Mouse (Mus musculus) lung, adult 2 months (tissue): ENCODE measurements around the gene Cspg4. TPM values are rescaled to one million over a fixed set of nuclear protein-coding genes. Genes with fewer than 3 reads are reported as not detected.
"Not testable (repeated sequence)": the region's sequence is repeated elsewhere in the genome, so short reads cannot be mapped to it uniquely, and the experiment has no call there.

Experiments used
- DNase-seq: peaks from one replicate; pipeline ENCODE4 v3.0.0; 2022
- H3K4me1 ChIP-seq: fragments of 200-500 bp; 2 replicates; pipeline ENCODE4 v1.6.1; 2011; ENCODE audit warnings: low read length; ENCODE audit not compliant: control insufficient read depth, insufficient read depth
- H3K4me3 ChIP-seq: fragments of 200-500 bp; replicated peaks from 2 replicates; pipeline ENCODE3; 2011; ENCODE audit warnings: low read depth, mild to moderate bottlenecking, control low read depth, low read length; ENCODE audit errors: extremely low read depth
- CTCF ChIP-seq: fragments of 200-500 bp; IDR thresholded peaks from 2 replicates; pipeline ENCODE4 v1.5.1; 2011; ENCODE audit warnings: mild to moderate bottlenecking, low read length, control low read depth; ENCODE audit not compliant: insufficient read depth
- POLR2A ChIP-seq: fragments of 200-500 bp; IDR thresholded peaks from 2 replicates; pipeline ENCODE4 v1.6.1; 2011; ENCODE audit warnings: low read depth, mild to moderate bottlenecking, control low read depth, low read length, borderline replicate concordance; ENCODE audit errors: extremely low read depth
- WGBS: fragments of 180-500 bp; shearing (Covaris S2); methylation state at CpG from one replicate; pipeline ENCODE4 v1.1.7; 2018; 5-methylcytosine and 5-hydroxymethylcytosine counted together
- polyA plus RNA-seq: library from polyadenylated mRNA; depleted of rRNA; stranded (reverse); fragments of >200 nt; gene quantifications from 2 replicates; pipeline ENCODE4 v1.2.3, GENCODE M21; 2012; rRNA removed

Gene Cspg4
- polyA plus RNA-seq, 1 experiment: 21.2 TPM

- Histone ChIP-seq H3K4me1 (peaks cover 31% of the 10 kb centered on the region), H3K4me3 (peak within 1 kb of the TSS; percentile 79)
- under 1% methylated on average over 50 of the region's 50 CpGs for WGBS
- DNase-seq: peak; percentile 95
- TF ChIP-seq CTCF (peak; percentile 42), POLR2A (peak; percentile 72; the same call in 1 of the 2 replicates)
Measured at GRCm38 (mm10) chr9:56928041-56928811, 63.4 kb downstream of the Cspg4 start, which contains the start of gene Snx33. Snx33 (minus strand) TSS chr9:56928371.

GRCm38 (mm10) chr9:56929496-56929895, 64.7 kb downstream of the Cspg4 start:
- TF ChIP-seq CTCF (no peak), POLR2A (no peak)
- Histone ChIP-seq H3K4me3 (no peak overlapping the region), H3K4me1 (peaks cover 21% of the 10 kb centered on the region)
- no peak for DNase-seq
- 55% methylated on average over 4 of the region's 4 CpGs for WGBS

- H3K4me1 ChIP-seq: peaks cover 12% of the 10 kb centered on the region
- no peak for DNase-seq
- H3K4me3 ChIP-seq: no peak overlapping the region
- WGBS: 71% methylated on average over 1 of the region's 1 CpGs
- TF ChIP-seq POLR2A (no peak), CTCF (no peak)
Measured at GRCm38 (mm10) chr9:56930556-56930955, 65.7 kb downstream of the Cspg4 start.

GRCm38 (mm10) chr9:56936861-56937222, 72.0 kb downstream of the Cspg4 start:
- 13% methylated on average over 6 of the region's 6 CpGs for WGBS
- Histone ChIP-seq H3K4me3 (peak overlapping the region; percentile 50), H3K4me1 (0 out of 2 replicates have a peak, but pooled peaks cover 4% of the 10 kb centered on the region)
- TF ChIP-seq POLR2A: no peak
- no peak for TF ChIP-seq CTCF
- no peak for DNase-seq

GRCm38 (mm10) chr9:56937223-56938160, 72.7 kb downstream of the Cspg4 start, which contains the start of gene Imp3:
Imp3 (plus strand) TSS chr9:56937475.
- WGBS: under 1% methylated on average over 73 of the region's 73 CpGs
- no peak for TF ChIP-seq CTCF
- peak; percentile 58; the same call in 1 of the 2 replicates for TF ChIP-seq POLR2A
- H3K4me1 ChIP-seq: 0 out of 2 replicates have a peak, but pooled peaks cover 4% of the 10 kb centered on the region
- peak within 1 kb of the TSS; percentile 100 for H3K4me3 ChIP-seq
- peak; percentile 85 for DNase-seq

GRCm38 (mm10) chr9:56938374-56938773, 73.5 kb downstream of the Cspg4 start:
- 0 out of 2 replicates have a peak, but pooled peaks cover 4% of the 10 kb centered on the region for H3K4me1 ChIP-seq
- TF ChIP-seq CTCF: no peak
- peak; percentile 16; the same call in 1 of the 2 replicates for TF ChIP-seq POLR2A
- H3K4me3 ChIP-seq: peak overlapping the region; percentile 100
- under 1% methylated on average over 7 of the region's 7 CpGs for WGBS
- no peak for DNase-seq

GRCm38 (mm10) chr9:56947481-56947880, 82.6 kb downstream of the Cspg4 start:
- peak; percentile 16 for DNase-seq
- H3K4me1 ChIP-seq, H3K4me3 ChIP-seq: not testable (repeated sequence)
- peak; percentile 23; the same call in 1 of the 2 replicates for TF ChIP-seq CTCF
- WGBS: 20% methylated on average over 3 of the region's 3 CpGs

- H3K4me3 ChIP-seq, DNase-seq, H3K4me1 ChIP-seq: not testable (repeated sequence)
- 67% methylated on average over 5 of the region's 5 CpGs for WGBS
Measured at GRCm38 (mm10) chr9:56948699-56949098, 83.9 kb downstream of the Cspg4 start.

Other genes starting within 250 kb of the Cspg4 start
- gene Lingo1, start 68.6 kb upstream of the Cspg4 start, polyA plus RNA-seq: 4.4 and 6.8 TPM in 2 replicates
- gene Odf3l1, start 354 bp upstream of the Cspg4 start, polyA plus RNA-seq: 1.7 and 1.8 TPM in 2 replicates
- 22.4 and 23.6 TPM in 2 replicates for gene Snx33, start 63.3 kb downstream of the Cspg4 start, polyA plus RNA-seq
- 195 and 264 TPM in 2 replicates for gene Imp3, start 72.4 kb downstream of the Cspg4 start, polyA plus RNA-seq
- 3.8 and 5.0 TPM in 2 replicates for gene Snupn, start 85.8 kb downstream of the Cspg4 start, polyA plus RNA-seq
- 30.3 and 35.4 TPM in 2 replicates for gene Ptpn9, start 129.9 kb downstream of the Cspg4 start, polyA plus RNA-seq
- gene Sin3a, start 207.0 kb downstream of the Cspg4 start, polyA plus RNA-seq: 68.4 and 82.1 TPM in 2 replicates